Mouse (Mus musculus): ENCODE data around the gene D8Ertd738e.

Gene D8Ertd738e

GRCm38 (mm10) chr8:84202938-84203917 is 46.3 kb downstream of the D8Ertd738e start:
- in situ Hi-C loops (cut with MboI, MseI), result no loop called here

DNA sequence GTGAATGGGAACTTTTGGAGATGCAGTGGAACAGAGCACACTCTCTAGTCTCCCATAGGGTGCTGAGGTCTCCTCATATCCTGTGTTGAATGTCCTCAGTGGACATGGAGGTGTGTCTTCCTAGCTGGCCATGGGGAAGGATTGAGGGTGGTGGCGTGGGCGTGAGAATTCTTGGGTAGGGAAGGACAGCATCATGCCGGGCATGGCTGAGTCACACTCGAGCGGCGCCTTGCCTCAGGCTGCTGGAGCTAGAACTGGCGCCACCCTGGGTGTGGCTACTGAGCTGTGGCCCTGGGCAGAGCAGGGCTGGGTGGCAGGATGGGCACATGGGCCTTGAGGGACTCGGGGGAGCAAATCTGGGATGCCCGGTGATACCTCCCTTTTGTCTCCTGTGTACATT is 47.1 kb downstream of the D8Ertd738e start:
- in situ Hi-C loops (cut with MboI, MseI), result no loop called here

GRCm38 (mm10) chr8:84201545-84202245 is 47.8 kb downstream of the D8Ertd738e start:
- in situ Hi-C loops (cut with MboI, MseI), result no loop called here

DNA sequence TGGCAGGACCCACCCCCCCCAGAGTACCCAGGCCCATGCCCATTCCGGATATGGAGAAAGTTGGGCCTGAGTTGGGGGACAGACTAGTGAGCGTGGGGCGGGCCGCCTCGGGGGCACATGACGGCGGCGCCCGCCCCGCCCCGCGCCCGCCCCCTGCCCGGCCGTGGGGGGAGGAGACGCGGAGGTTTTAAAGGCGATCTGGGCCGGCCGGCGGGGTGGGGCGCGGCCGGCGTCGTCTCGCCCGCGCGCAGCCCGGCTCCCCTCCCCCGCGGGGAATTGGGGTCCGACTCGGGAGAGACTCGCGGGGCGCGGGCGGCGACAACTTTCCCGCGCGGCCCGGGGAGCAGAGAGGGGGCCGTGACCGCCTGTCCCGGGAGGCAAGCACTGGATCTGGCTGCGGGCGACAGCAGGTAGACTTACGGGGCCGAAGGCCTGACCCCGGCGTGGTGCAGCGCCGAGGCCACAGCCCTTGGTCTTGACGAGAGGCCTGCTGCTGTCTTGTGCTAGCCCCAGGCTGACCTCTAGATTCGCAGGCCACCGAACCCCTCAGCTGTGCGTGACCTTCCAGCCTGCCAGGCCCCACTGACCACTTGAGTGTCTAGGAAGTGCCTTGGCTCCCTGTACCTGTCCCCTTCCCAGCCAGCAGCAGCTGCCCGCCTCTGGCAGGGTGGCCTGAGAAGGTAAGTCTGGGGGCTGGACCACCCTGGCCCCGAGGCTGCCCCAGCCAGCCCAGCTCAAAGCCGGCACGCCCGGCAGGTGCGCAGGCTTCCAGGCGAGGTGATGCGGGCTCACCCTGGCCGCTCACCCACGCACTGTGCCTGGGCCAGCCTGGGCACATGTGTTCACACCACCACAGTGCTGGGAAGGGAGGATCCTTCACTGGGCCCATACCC is 48.6 kb downstream of the D8Ertd738e start:
- in situ Hi-C loops (cut with MboI, MseI), result no loop called here

- in situ Hi-C loops (cut with MboI, MseI), result no loop called here
These were observed 49.4 kb downstream of the D8Ertd738e start for GRCm38 (mm10) chr8:84200126-84200555.

- in situ Hi-C loops (cut with MboI, MseI), result no loop called here
These were observed 50.0 kb downstream of the D8Ertd738e start for GRCm38 (mm10) chr8:84199348-84200125.

DNA sequence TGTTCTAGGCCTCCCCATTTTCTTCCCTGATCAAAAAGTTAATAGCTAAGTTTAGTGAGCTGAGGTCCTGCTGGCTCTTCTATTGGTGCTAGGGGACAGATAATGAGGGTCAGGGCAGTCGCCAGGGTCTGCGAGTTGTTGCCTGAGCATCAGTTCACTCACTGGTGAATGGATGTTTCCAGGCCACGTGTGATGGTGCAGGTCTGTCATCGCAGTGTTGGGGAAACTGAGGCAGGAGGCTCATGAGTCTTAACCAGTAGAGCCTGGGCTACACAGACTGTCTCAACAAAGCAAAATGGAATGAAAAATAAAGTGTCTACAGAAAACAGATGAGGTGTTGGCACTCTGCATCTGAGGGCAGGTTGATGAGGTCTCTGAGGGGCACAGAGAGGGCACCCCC is 50.6 kb downstream of the D8Ertd738e start:
- in situ Hi-C loops (cut with MboI, MseI), result no loop called here

GRCm38 (mm10) chr8:84197922-84198774 is 51.4 kb downstream of the D8Ertd738e start:
- in situ Hi-C loops (cut with MboI, MseI), result no loop called here

DNA sequence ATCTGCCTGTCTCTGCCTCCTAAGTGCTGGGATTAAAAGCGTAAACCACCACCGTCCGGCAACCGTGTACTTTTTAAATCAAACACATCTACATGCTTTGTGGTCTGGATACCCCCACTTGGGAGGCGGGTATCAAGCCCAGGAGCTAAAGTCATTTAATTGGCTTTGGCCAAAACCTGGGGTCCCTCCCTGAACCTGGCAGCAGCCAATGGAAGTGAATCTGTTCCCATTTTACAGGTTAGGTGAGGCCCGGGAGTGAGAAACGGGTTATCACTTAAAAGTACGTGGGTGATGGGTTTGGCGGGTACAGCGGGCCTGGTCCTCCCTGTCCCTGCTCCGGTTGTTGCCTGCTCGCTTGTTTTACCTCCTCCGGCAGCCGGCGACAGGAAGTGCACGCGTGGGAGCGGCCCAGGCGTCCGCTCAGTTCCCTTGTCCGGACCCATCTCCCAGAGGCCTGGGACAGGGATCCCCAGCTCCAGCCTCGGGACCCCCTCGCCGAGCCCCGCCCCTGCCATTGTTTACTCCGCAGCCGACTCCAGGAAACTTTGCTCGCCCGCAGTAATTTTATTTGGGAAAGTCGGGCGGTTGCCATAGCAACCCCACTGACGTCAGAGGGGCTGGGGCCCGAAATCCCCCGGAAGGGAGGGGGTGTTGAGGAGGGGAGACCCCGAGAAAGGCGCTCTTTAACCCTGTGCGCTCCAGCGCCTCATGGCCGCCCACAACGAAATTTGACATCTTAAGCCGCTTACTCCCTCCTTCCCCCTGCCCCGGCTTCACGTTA is 52.2 kb downstream of the D8Ertd738e start:
- in situ Hi-C loops (cut with MboI, MseI), result no loop called here

All from T-helper 2 cell (primary cell).